Mouse (Mus musculus): ENCODE results near the gene Trmt13.

GRCm38 (mm10) chr3:116614295-116614892 lies at the start of gene Trmt13:
- no peak for TF ChIP-seq POLR2A (IDR thresholded peaks at IDR 0.05; ENCODE audit: insufficient read length, low read depth)
- TF ChIP-seq MAX (IDR thresholded peaks at IDR 0.05; ENCODE audit: low read depth) = no peak
- TF ChIP-seq MYOD1 (IDR thresholded peaks at IDR 0.05; ENCODE audit: control insufficient read depth in 1 of 3, insufficient read length in 2 of 3, low read depth in 2 of 3) = no peak
- no peak for TF ChIP-seq TCF12 (IDR thresholded peaks at IDR 0.05; ENCODE audit: insufficient read depth, poor library complexity, severe bottlenecking)
- no peak for TF ChIP-seq E2F4 (IDR thresholded peaks at IDR 0.05; ENCODE audit: insufficient read depth)
- TF ChIP-seq TCF3 (IDR thresholded peaks at IDR 0.05; ENCODE audit: insufficient read length, low read depth) = no peak
- TF ChIP-seq POLR2AphosphoS2 (IDR thresholded peaks at IDR 0.05; ENCODE audit: insufficient read length, low read depth) = no peak
- no peak for TF ChIP-seq USF1 (IDR thresholded peaks at IDR 0.05; ENCODE audit: low read depth)
- no peak for TF ChIP-seq CEBPB (IDR thresholded peaks at IDR 0.05; ENCODE audit: insufficient read depth, poor library complexity, severe bottlenecking)
